In the genomic region with DNA sequence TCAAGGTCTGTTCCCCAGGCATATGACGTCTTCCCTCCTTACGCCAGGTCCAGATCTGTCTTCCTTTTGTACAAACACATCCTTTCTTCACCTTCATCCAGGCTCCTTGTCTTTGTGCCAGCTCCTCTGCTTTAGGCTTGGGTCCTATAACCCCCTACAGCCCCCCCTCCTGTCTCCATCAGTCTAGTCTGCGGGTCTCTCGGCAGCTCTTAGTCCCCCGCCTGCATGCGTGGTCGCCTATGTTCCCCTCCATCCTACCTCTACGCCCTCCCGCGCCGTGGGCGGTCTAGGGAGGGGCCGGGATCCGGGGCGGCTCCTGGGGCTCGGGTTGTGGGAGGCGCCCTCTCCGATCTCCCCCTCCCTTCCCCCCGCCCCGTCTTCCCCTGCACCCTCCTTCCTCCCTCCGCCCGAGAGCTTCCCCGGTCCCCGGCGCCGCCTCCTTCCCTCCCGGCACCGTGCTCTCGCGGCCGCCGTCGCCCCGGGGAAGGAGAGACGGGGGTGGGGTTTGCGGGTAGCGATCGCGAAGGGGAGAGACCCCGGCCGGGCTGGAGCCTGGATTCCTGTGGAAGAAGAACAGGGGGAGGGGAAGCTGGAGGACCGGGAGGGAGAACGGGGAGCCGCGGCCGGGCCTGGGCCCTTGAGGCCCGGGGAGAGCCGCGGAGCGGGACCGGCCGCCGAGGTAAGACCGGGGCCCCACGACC, we compare ENCODE assay signal across 8 mouse cellular contexts. TPM values are rescaled to one million over a fixed set of nuclear protein-coding genes. Genes with fewer than 3 reads are reported as not detected.
A peak's percentile ranks its signal among the peaks of the same experiment; 100 is the strongest.
DNase-seq lines count a peak whose midpoint lies in the region; ATAC-seq and TF ChIP-seq lines count a peak whose summit lies in the region.

Gene Gabbr1 (plus strand): TSS at position 356 of the 701 bp plus-strand sequence.

- peaks cover 3% of the 10 kb centered on the region; the same call in 1 of the 2 replicates for H3K4me1 ChIP-seq in cortical plate, adult 2 months (ENCODE audit: control insufficient read depth, insufficient read depth, low read length)

- peak; percentile 84 for DNase-seq in gastrocnemius, postnatal 25 days
- DNase-seq in left cerebral cortex, postnatal 25 days (ENCODE audit: low spot score in 2 of 2): peak; percentile 81 to 82
- DNase-seq in mesoderm, embryonic 11.5 days (ENCODE audit: low read depth, low spot score): peak; percentile 87
- DNase-seq in right cerebral cortex, postnatal 25 days: peak; percentile 86
- peak; percentile 62 to 78 for DNase-seq in urinary bladder, postnatal 36 days (ENCODE audit: low spot score in 2 of 2)

- intact Hi-C loops in left cerebral cortex, postnatal 25 days (cut with DNase I): loop anchor here (1.0 to 5.0 kb wide), 4 partner anchors 49 to 153 kb away; partner anchors contain the start of genes Ppp1r11, Trim40, Znrd1 and Znrd1as

- peak; percentile 68 for ATAC-seq in activated CD4-positive, CD25-positive, alpha-beta regulatory T cell, adult 4 months
- peak; percentile 78 for ATAC-seq in inflammation-experienced regulatory T-cells, adult 6 months

- TF ChIP-seq CTCF in cortical plate, adult 2 months (IDR thresholded peaks at IDR 0.05; ENCODE audit: extremely low read depth, insufficient read depth, low read length): no peak

- H3K4me3 ChIP-seq in cortical plate, adult 2 months (ENCODE audit: insufficient read depth, low read length): peak within 1 kb of the TSS; percentile 87

- peak; percentile 65; the same call in 1 of the 2 replicates for TF ChIP-seq POLR2A in cortical plate, adult 2 months (IDR thresholded peaks at IDR 0.05; ENCODE audit: extremely low read depth, insufficient read depth, low read length)

- peak within 1 kb of the TSS; percentile 95 for H3K27ac ChIP-seq in cortical plate, adult 2 months (ENCODE audit: insufficient read depth, low read length)

RNA-seq across cellular contexts. Expression of gene Gabbr1, which starts in this region (rescaled TPM):
- polyA plus RNA-seq in activated CD4-positive, CD25-positive, alpha-beta regulatory T cell, adult 4 months (2017; shearing (Covaris generic)): 1 to 10 TPM; 5.0 to 6.2 TPM
- 481 and 483 TPM in 2 replicates for polyA plus RNA-seq in cortical plate, adult 2 months (2012; rRNA removed)
- 10 to 100 TPM in 1 of 2 experiments, 1 to 10 TPM in 1; 8.8 to 11.0 TPM for total RNA-seq in gastrocnemius, postnatal 25 days (2021)
- 1 to 10 TPM; 4.1 to 8.0 (median 7.4) TPM for polyA plus RNA-seq in inflammation-experienced regulatory T-cells, adult 6 months (2017; shearing (Covaris generic))
- 100 to 1,000 TPM; 670 to 698 TPM for total RNA-seq in left cerebral cortex, postnatal 25 days (2021)

Comparison
In these comparisons a context has a peak if more than half of its experiments do, and no peak if none do; other contexts are left out.
1. Peak in every context shown above with its lines: DNase-seq, ATAC-seq, H3K4me3 ChIP-seq and H3K27ac ChIP-seq.
2. RNA of gene Gabbr1 (total RNA-seq): 670 to 698 TPM in left cerebral cortex, postnatal 25 days; 8.8 to 11.0 TPM in gastrocnemius, postnatal 25 days; every median in the first group is over 10 times any median in the second.
3. RNA of gene Gabbr1 (polyA plus RNA-seq): 481 to 483 TPM in cortical plate, adult 2 months; 4.1 to 8.0 TPM in inflammation-experienced regulatory T-cells, adult 6 months and 5.0 to 6.2 TPM in activated CD4-positive, CD25-positive, alpha-beta regulatory T cell, adult 4 months; every median in the first group is over 10 times any median in the second.